Mouse (Mus musculus): ENCODE measurements around the gene Jade3.
A peak's percentile ranks its signal among the peaks of the same experiment; 100 is the strongest.

The Jade3 gene

GRCm38 (mm10) chrX:20548011-20548879 lies 122.8 kb downstream of the Jade3 start:
- DNase-seq: peak; percentile 10 to 28

GRCm38 (mm10) chrX:20548880-20549440 lies 123.5 kb downstream of the Jade3 start:
- no peak for DNase-seq

GRCm38 (mm10) chrX:20549532-20549931 lies 124.0 kb downstream of the Jade3 start, which contains the start of gene Rgn:
Gene Rgn, plus strand, starts transcription at chrX:20549787.
- no peak for DNase-seq

GRCm38 (mm10) chrX:20552199-20552598 lies 126.7 kb downstream of the Jade3 start:
- no peak for DNase-seq

GRCm38 (mm10) chrX:20561846-20562245 lies 136.4 kb downstream of the Jade3 start:
- no peak for DNase-seq

- no peak for DNase-seq
Measured at GRCm38 (mm10) chrX:20563941-20564340, 138.5 kb downstream of the Jade3 start.

Data from cerebellum, adult 18-20 months (tissue).